Mouse (Mus musculus): ENCODE measurements around the gene Mageb18. TPM values are rescaled to one million over a fixed set of nuclear protein-coding genes. Genes with fewer than 3 reads are reported as not detected.
"Not testable (repeated sequence)": the region's sequence is repeated elsewhere in the genome, so short reads cannot be mapped to it uniquely, and the experiment has no call there.

The Mageb18 gene
- total RNA-seq (2021): not detected

- no peak for DNase-seq (ENCODE audit: low spot score)
- intact Hi-C loops (cut with DNase I): no loop called here
These were observed at the start of gene Mageb18 for GRCm38 (mm10) chrX:92599472-92599871. Mageb18 (minus strand) TSS chrX:92599572.

GRCm38 (mm10) chrX:92612788-92613187 lies 13.4 kb upstream of the Mageb18 start:
- intact Hi-C loops (cut with DNase I): no loop called here
- DNase-seq (ENCODE audit: low spot score): no peak

- intact Hi-C loops (cut with DNase I): no loop called here
- DNase-seq (ENCODE audit: low spot score): no peak
These were observed 11.1 kb upstream of the Mageb18 start for GRCm38 (mm10) chrX:92610466-92610865.

- intact Hi-C loops (cut with DNase I): no loop called here
- DNase-seq (ENCODE audit: low spot score): no peak
These were observed 2.0 kb downstream of the Mageb18 start for GRCm38 (mm10) chrX:92597324-92597723.

GRCm38 (mm10) chrX:92527826-92528225 lies 71.5 kb downstream of the Mageb18 start:
- intact Hi-C loops (cut with DNase I): no loop called here
- DNase-seq (ENCODE audit: low spot score): no peak

GRCm38 (mm10) chrX:92498254-92498653 lies 101.1 kb downstream of the Mageb18 start:
- intact Hi-C loops (cut with DNase I): no loop called here

GRCm38 (mm10) chrX:92489649-92490048 lies 109.7 kb downstream of the Mageb18 start, which contains the start of gene Gm5941:
Gm5941 (plus strand) TSS chrX:92489949.
- DNase-seq (ENCODE audit: low spot score); intact Hi-C loops (cut with DNase I): not testable (repeated sequence)

More at GRCm38 (mm10) chrX:92498254-92498653, 101.1 kb downstream of the Mageb18 start:
- DNase-seq (ENCODE audit: low spot score): no peak

- intact Hi-C loops (cut with DNase I): no loop called here
- no peak for DNase-seq (ENCODE audit: low spot score)
These were observed 134.6 kb downstream of the Mageb18 start for GRCm38 (mm10) chrX:92464773-92465172.

- no peak for DNase-seq (ENCODE audit: low spot score)
- intact Hi-C loops (cut with DNase I): no loop called here
These were observed 138.9 kb downstream of the Mageb18 start for GRCm38 (mm10) chrX:92460496-92460895.

- intact Hi-C loops (cut with DNase I): no loop called here
- no peak for DNase-seq (ENCODE audit: low spot score)
These were observed 212.0 kb downstream of the Mageb18 start for GRCm38 (mm10) chrX:92387384-92387783.

- no peak for DNase-seq (ENCODE audit: low spot score)
- intact Hi-C loops (cut with DNase I): no loop called here
These were observed 256.4 kb downstream of the Mageb18 start for GRCm38 (mm10) chrX:92342924-92343323.

- no peak for DNase-seq (ENCODE audit: low spot score)
- intact Hi-C loops (cut with DNase I): no loop called here
These were observed 258.5 kb downstream of the Mageb18 start for GRCm38 (mm10) chrX:92340906-92341305.

GRCm38 (mm10) chrX:92339551-92339950 lies 259.8 kb downstream of the Mageb18 start:
- no peak for DNase-seq (ENCODE audit: low spot score)
- intact Hi-C loops (cut with DNase I): no loop called here

GRCm38 (mm10) chrX:92333459-92333858 lies 265.9 kb downstream of the Mageb18 start:
- DNase-seq (ENCODE audit: low spot score): no peak
- intact Hi-C loops (cut with DNase I): no loop called here

GRCm38 (mm10) chrX:92323599-92323998 lies 275.8 kb downstream of the Mageb18 start:
- DNase-seq (ENCODE audit: low spot score): no peak
- intact Hi-C loops (cut with DNase I): no loop called here

- no peak for DNase-seq (ENCODE audit: low spot score)
- intact Hi-C loops (cut with DNase I): no loop called here
These were observed 318.8 kb downstream of the Mageb18 start for GRCm38 (mm10) chrX:92280619-92281018.

Other genes with a start within 250 kb of the Mageb18 start
- not detected for gene Gm5941, start 109.6 kb downstream of the Mageb18 start, total RNA-seq (2021)

Data from heart, postnatal 25 days (tissue).